Mouse (Mus musculus): Measurements from ENCODE around the gene Pkd1l2. TPM values are rescaled to one million over a fixed set of nuclear protein-coding genes. Genes with fewer than 3 reads are reported as not detected.

Gene Pkd1l2
- polyA plus RNA-seq, 1 experiment from 2014 or later = 0.04 TPM

GRCm38 (mm10) chr8:116954415-116954814, 127.8 kb downstream of the Pkd1l2 start:
- H3K4me3 ChIP-seq (ENCODE audit: low read length) = no peak overlapping the region
- 91% methylated on average over 9 of the region's 9 CpGs for WGBS
- H3K4me2 ChIP-seq (replicated peaks; ENCODE audit: low read depth, low read length) = no peak overlapping the region
- 0 out of 2 replicates have a peak, but pooled peaks cover 3% of the 10 kb centered on the region for H3K4me1 ChIP-seq (ENCODE audit: insufficient read depth, low read length)
- no peaks in the 10 kb centered on the region for H3K27me3 ChIP-seq (ENCODE audit: insufficient read depth, low read length)
- ATAC-seq (ENCODE audit: low FRiP score, low TSS enrichment) = no peak
- H3K27ac ChIP-seq (ENCODE audit: low read length) = no peak overlapping the region
- H3K36me3 ChIP-seq (ENCODE audit: insufficient read depth, low read length) = peaks cover 39% of the 10 kb centered on the region
- H3K9ac ChIP-seq (replicated peaks; ENCODE audit: low read length) = no peak overlapping the region
- H3K9me3 ChIP-seq (ENCODE audit: low read length) = no peaks in the 10 kb centered on the region

- Histone ChIP-seq H3K4me2 (replicated peaks; ENCODE audit: low read depth, low read length) (no peak overlapping the region), H3K36me3 (ENCODE audit: insufficient read depth, low read length) (peaks cover 34% of the 10 kb centered on the region), H3K9me3 (ENCODE audit: low read length) (no peaks in the 10 kb centered on the region), H3K27me3 (ENCODE audit: insufficient read depth, low read length) (no peaks in the 10 kb centered on the region), H3K4me1 (ENCODE audit: insufficient read depth, low read length) (0 out of 2 replicates have a peak, but pooled peaks cover 3% of the 10 kb centered on the region), H3K4me3 (ENCODE audit: low read length) (no peak overlapping the region), H3K27ac (ENCODE audit: low read length) (no peak overlapping the region), H3K9ac (replicated peaks; ENCODE audit: low read length) (no peak overlapping the region)
- WGBS = 84% methylated on average over 8 of the region's 8 CpGs
- no peak for ATAC-seq (ENCODE audit: low FRiP score, low TSS enrichment)
These were observed 129.8 kb downstream of the Pkd1l2 start for GRCm38 (mm10) chr8:116952428-116952827.

GRCm38 (mm10) chr8:116951778-116952177, 130.5 kb downstream of the Pkd1l2 start:
- no peak for ATAC-seq (ENCODE audit: low FRiP score, low TSS enrichment)
- no peaks in the 10 kb centered on the region for H3K9me3 ChIP-seq (ENCODE audit: low read length)
- WGBS = 83% methylated on average over 2 of the region's 2 CpGs

GRCm38 (mm10) chr8:116951369-116951768, 130.9 kb downstream of the Pkd1l2 start:
- 62% methylated on average over 5 of the region's 5 CpGs for WGBS
- Histone ChIP-seq H3K9ac (replicated peaks; ENCODE audit: low read length) (no peak overlapping the region), H3K27ac (ENCODE audit: low read length) (no peak overlapping the region), H3K4me1 (ENCODE audit: insufficient read depth, low read length) (0 out of 2 replicates have a peak, but pooled peaks cover 5% of the 10 kb centered on the region), H3K4me2 (replicated peaks; ENCODE audit: low read depth, low read length) (no peak overlapping the region), H3K27me3 (ENCODE audit: insufficient read depth, low read length) (no peaks in the 10 kb centered on the region), H3K36me3 (ENCODE audit: insufficient read depth, low read length) (peaks cover 23% of the 10 kb centered on the region), H3K9me3 (ENCODE audit: low read length) (no peaks in the 10 kb centered on the region), H3K4me3 (ENCODE audit: low read length) (no peak overlapping the region)
- ATAC-seq (ENCODE audit: low FRiP score, low TSS enrichment) = peak; percentile 65; the same call in 1 of the 2 replicates

More at GRCm38 (mm10) chr8:116951778-116952177, 130.5 kb downstream of the Pkd1l2 start:
- H3K9ac ChIP-seq (replicated peaks; ENCODE audit: low read length) = no peak overlapping the region
- 0 out of 2 replicates have a peak, but pooled peaks cover 5% of the 10 kb centered on the region for H3K4me1 ChIP-seq (ENCODE audit: insufficient read depth, low read length)
- no peak overlapping the region for H3K27ac ChIP-seq (ENCODE audit: low read length)
- H3K27me3 ChIP-seq (ENCODE audit: insufficient read depth, low read length) = no peaks in the 10 kb centered on the region
- H3K4me3 ChIP-seq (ENCODE audit: low read length) = no peak overlapping the region
- H3K36me3 ChIP-seq (ENCODE audit: insufficient read depth, low read length) = peaks cover 28% of the 10 kb centered on the region
- no peak overlapping the region for H3K4me2 ChIP-seq (replicated peaks; ENCODE audit: low read depth, low read length)

GRCm38 (mm10) chr8:116947589-116947988, 134.7 kb downstream of the Pkd1l2 start:
- Histone ChIP-seq H3K27me3 (ENCODE audit: insufficient read depth, low read length) (no peaks in the 10 kb centered on the region), H3K27ac (ENCODE audit: low read length) (no peak overlapping the region)
- no peak for ATAC-seq (ENCODE audit: low FRiP score, low TSS enrichment)

GRCm38 (mm10) chr8:116946851-116947250, 135.4 kb downstream of the Pkd1l2 start:
- no peak for ATAC-seq (ENCODE audit: low FRiP score, low TSS enrichment)
- Histone ChIP-seq H3K9ac (replicated peaks; ENCODE audit: low read length) (no peak overlapping the region), H3K4me3 (ENCODE audit: low read length) (no peak overlapping the region), H3K36me3 (ENCODE audit: insufficient read depth, low read length) (0 out of 2 replicates have a peak, but pooled peaks cover 3% of the 10 kb centered on the region), H3K4me1 (ENCODE audit: insufficient read depth, low read length) (peaks cover 20% of the 10 kb centered on the region), H3K4me2 (replicated peaks; ENCODE audit: low read depth, low read length) (no peak overlapping the region), H3K9me3 (ENCODE audit: low read length) (no peaks in the 10 kb centered on the region), H3K27ac (ENCODE audit: low read length) (no peak overlapping the region), H3K27me3 (ENCODE audit: insufficient read depth, low read length) (no peaks in the 10 kb centered on the region)
- 78% methylated on average over 6 of the region's 6 CpGs for WGBS

More at GRCm38 (mm10) chr8:116947589-116947988, 134.7 kb downstream of the Pkd1l2 start:
- 87% methylated on average over 7 of the region's 7 CpGs for WGBS
- 0 out of 2 replicates have a peak, but pooled peaks cover 3% of the 10 kb centered on the region for H3K36me3 ChIP-seq (ENCODE audit: insufficient read depth, low read length)
- peaks cover 20% of the 10 kb centered on the region for H3K4me1 ChIP-seq (ENCODE audit: insufficient read depth, low read length)
- H3K9ac ChIP-seq (replicated peaks; ENCODE audit: low read length) = no peak overlapping the region
- H3K4me3 ChIP-seq (ENCODE audit: low read length) = no peak overlapping the region
- no peaks in the 10 kb centered on the region for H3K9me3 ChIP-seq (ENCODE audit: low read length)
- no peak overlapping the region for H3K4me2 ChIP-seq (replicated peaks; ENCODE audit: low read depth, low read length)

GRCm38 (mm10) chr8:116946268-116946838, 135.9 kb downstream of the Pkd1l2 start:
- Histone ChIP-seq H3K9me3 (ENCODE audit: low read length) (no peaks in the 10 kb centered on the region), H3K4me3 (ENCODE audit: low read length) (no peak overlapping the region), H3K36me3 (ENCODE audit: insufficient read depth, low read length) (0 out of 2 replicates have a peak, but pooled peaks cover 3% of the 10 kb centered on the region), H3K27ac (ENCODE audit: low read length) (no peak overlapping the region), H3K27me3 (ENCODE audit: insufficient read depth, low read length) (no peaks in the 10 kb centered on the region), H3K4me2 (replicated peaks; ENCODE audit: low read depth, low read length) (0 out of 2 replicates have a peak overlapping the region, but pooled peaks have one; percentile 14), H3K4me1 (ENCODE audit: insufficient read depth, low read length) (peaks cover 18% of the 10 kb centered on the region), H3K9ac (replicated peaks; ENCODE audit: low read length) (0 out of 2 replicates have a peak overlapping the region, but pooled peaks have one; percentile 2)
- ATAC-seq (ENCODE audit: low FRiP score, low TSS enrichment) = no peak
- WGBS = 67% methylated on average over 21 of the region's 21 CpGs

Other genes with a start within 250 kb of the Pkd1l2 start
- gene Cmc2, start 161.0 kb downstream of the Pkd1l2 start, polyA plus RNA-seq (2015; fragmentation: Nextera tagmentation; extraction: Ambion mirVana) = 79.4 and 89.3 TPM in 2 replicates
- gene Cenpn, start 160.7 kb downstream of the Pkd1l2 start, polyA plus RNA-seq (2015; fragmentation: Nextera tagmentation; extraction: Ambion mirVana) = 45.5 and 46.3 TPM in 2 replicates
- 12.0 and 12.9 TPM in 2 replicates for gene Atmin, start 139.1 kb downstream of the Pkd1l2 start, polyA plus RNA-seq (2015; fragmentation: Nextera tagmentation; extraction: Ambion mirVana)
- 2.6 and 2.7 TPM in 2 replicates for gene 1700030J22Rik, start 103.5 kb downstream of the Pkd1l2 start, polyA plus RNA-seq (2015; fragmentation: Nextera tagmentation; extraction: Ambion mirVana)
- 191 and 203 TPM in 2 replicates for gene Gcsh, start 88.9 kb downstream of the Pkd1l2 start, polyA plus RNA-seq (2015; fragmentation: Nextera tagmentation; extraction: Ambion mirVana)
- gene Bco1, start 13.4 kb upstream of the Pkd1l2 start, polyA plus RNA-seq (2015; fragmentation: Nextera tagmentation; extraction: Ambion mirVana) = 0.45 and 0.62 TPM in 2 replicates
- gene Gan, start 75.7 kb upstream of the Pkd1l2 start, polyA plus RNA-seq (2015; fragmentation: Nextera tagmentation; extraction: Ambion mirVana) = 1.6 and 1.8 TPM in 2 replicates
- gene Cmip, start 174.6 kb upstream of the Pkd1l2 start, polyA plus RNA-seq (2015; fragmentation: Nextera tagmentation; extraction: Ambion mirVana) = 20.4 and 21.0 TPM in 2 replicates